Mouse (Mus musculus): ENCODE results near the gene Olfr1204.

The Olfr1204 gene

DNA sequence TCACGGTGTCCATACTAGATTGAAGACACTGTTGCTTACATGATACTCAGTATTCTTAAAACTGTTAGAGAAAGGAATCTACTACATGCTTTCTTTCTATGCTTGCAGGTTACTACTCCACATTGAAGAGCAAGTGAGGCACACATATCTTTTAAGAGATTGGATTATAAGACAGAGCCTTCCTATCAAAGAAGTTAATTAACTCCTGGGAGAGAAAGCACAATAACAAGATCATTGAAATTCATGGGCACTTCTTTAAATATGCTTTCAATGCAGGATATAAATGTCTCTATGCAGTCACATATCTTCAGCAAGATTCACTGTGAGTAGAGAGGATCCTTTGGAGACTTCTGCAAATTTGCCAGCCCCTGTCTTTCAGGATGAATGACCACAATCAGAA is at the start of gene Olfr1204:
Olfr1204 (plus strand) TSS at position 301 of the 400 bp plus-strand sequence.
- no peak for DNase-seq

DNA sequence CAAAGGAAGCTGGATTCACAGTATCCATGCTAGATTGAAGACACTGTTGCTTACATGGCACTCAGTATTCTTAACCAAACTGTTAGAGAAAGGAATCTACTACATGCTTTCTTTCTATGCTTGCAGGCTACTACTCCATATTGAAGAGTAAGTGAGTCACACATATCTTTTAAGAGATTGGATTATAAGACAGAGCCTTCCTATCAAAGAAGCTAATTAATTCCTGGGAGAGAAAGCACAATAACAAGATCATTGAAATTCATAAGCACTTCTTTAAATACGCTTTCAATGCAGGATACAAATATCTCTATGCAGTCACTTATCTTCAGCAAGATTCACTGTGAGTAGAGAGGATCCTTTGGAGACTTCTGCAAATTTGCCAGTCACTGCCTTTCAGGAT is 34.9 kb upstream of the Olfr1204 start, which contains the start of gene Olfr1202:
Olfr1202 (plus strand) TSS at position 301 of the 400 bp plus-strand sequence.
- DNase-seq: no peak

- DNase-seq: no peak
Measured at GRCm38 (mm10) chr2:88829437-88829836, 19.7 kb upstream of the Olfr1204 start, which contains the start of gene Olfr1205. Gene Olfr1205, plus strand, starts transcription at chr2:88829737.

GRCm38 (mm10) chr2:88838477-88838876 is 10.6 kb upstream of the Olfr1204 start:
- DNase-seq: no peak

- DNase-seq: no peak
Measured at GRCm38 (mm10) chr2:88862931-88863330, 13.8 kb downstream of the Olfr1204 start, which contains the start of gene Olfr1206. Gene Olfr1206, plus strand, starts transcription at chr2:88863231.

DNA sequence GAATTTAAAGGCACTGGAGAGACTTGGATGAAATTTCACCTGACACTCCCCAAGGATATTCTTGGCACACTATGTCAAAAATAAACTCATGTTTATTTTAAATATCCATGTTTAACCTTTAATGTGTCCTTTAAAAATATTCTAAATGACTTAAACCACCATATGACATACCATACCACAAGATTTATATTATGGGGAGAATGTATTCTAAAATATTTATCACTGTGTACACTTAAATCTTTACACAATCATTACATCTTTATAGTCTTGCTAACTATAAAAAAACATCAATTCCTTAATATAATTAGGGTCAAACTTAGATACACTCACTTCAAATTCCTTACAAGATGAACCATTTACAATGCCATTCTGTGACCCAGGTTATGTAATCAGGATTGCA is 53.1 kb downstream of the Olfr1204 start, which contains the start of gene Olfr1208:
Olfr1208 (minus strand) TSS at position 101 of the 400 bp plus-strand sequence.
- DNase-seq: no peak

Data from cerebellum, adult 11-12 months (tissue).